Mouse (Mus musculus) forebrain, embryonic 14.5 days (tissue): ENCODE data around the gene Wapl. TPM values are rescaled to one million over a fixed set of nuclear protein-coding genes. Genes with fewer than 3 reads are reported as not detected.
A peak's percentile ranks its signal among the peaks of the same experiment; 100 is the strongest.

Experiments
- ATAC-seq: fragments of 200-750 bp; cut with Nextera tagmentation; 2 replicates; pipeline ENCODE4 v1.8.0; 2017; ENCODE audit warnings: mild to moderate bottlenecking, moderate library complexity
- DNase-seq: peaks from one replicate; pipeline ENCODE4 v3.0.0-alpha.2; 2015; ENCODE audit warnings: low spot score
- H3K27ac ChIP-seq: fragments of 300-500 bp; sonication (generic); 2 replicates; pipeline ENCODE4 v1.5.1; 2014; ENCODE audit warnings: low read depth, mild to moderate bottlenecking, control low read depth, low read length, moderate library complexity
- H3K27me3 ChIP-seq: fragments of 300-500 bp; sonication (generic); replicated peaks from 2 replicates; pipeline ENCODE4 v1.6.1; 2014; ENCODE audit warnings: low read length, control low read depth, mixed read lengths; ENCODE audit not compliant: control insufficient read depth, insufficient read depth
- H3K36me3 ChIP-seq: fragments of 300-500 bp; sonication (generic); 2 replicates; pipeline ENCODE4 v1.6.1; 2014; ENCODE audit warnings: low read length, control low read depth; ENCODE audit not compliant: control insufficient read depth, insufficient read depth
- H3K4me1 ChIP-seq: fragments of 300-500 bp; sonication (generic); 2 replicates; pipeline ENCODE4 v1.6.1; 2014; ENCODE audit warnings: antibody characterized with exemption, low read length, control low read depth; ENCODE audit not compliant: control insufficient read depth, insufficient read depth
- H3K4me2 ChIP-seq: fragments of 300-500 bp; sonication (generic); 2 replicates; pipeline ENCODE4 v1.6.1; 2014; ENCODE audit warnings: mild to moderate bottlenecking, control low read depth, low read length
- H3K4me3 ChIP-seq: fragments of 300-500 bp; sonication (generic); 2 replicates; pipeline ENCODE4 v1.5.1; 2014; ENCODE audit warnings: low read depth, low read length, control low read depth
- H3K9ac ChIP-seq: fragments of 300-500 bp; sonication (generic); 2 replicates; pipeline ENCODE4 v1.6.1; 2014; ENCODE audit warnings: mild to moderate bottlenecking, low read length, control low read depth, moderate library complexity
- H3K9me3 ChIP-seq: fragments of 300-500 bp; sonication (generic); replicated peaks from 2 replicates; pipeline ENCODE4 v1.6.1; 2016; ENCODE audit warnings: low read length, control low read depth, mixed read lengths; ENCODE audit not compliant: control insufficient read depth
- WGBS: fragments of 180-500 bp; shearing (Covaris S2); extraction: QIAGEN DNeasy Blood & Tissue Kit; methylation state at CpG from one replicate; pipeline ENCODE4 v1.1.7; 2014; 5-methylcytosine and 5-hydroxymethylcytosine counted together
- polyA plus RNA-seq: library from polyadenylated mRNA; unstranded; fragments of >200 nt; fragmentation: Nextera tagmentation; extraction: Ambion mirVana; gene quantifications from 2 replicates; pipeline ENCODE4 v1.2.1, GENCODE M21; 2014

Gene Wapl
- polyA plus RNA-seq, 1 experiment from 2014 or later: 20.7 TPM

GRCm38 (mm10) chr14:34773681-34774080 lies 100.0 kb downstream of the Wapl start:
- Histone ChIP-seq H3K4me3 (no peak overlapping the region), H3K4me1 (no peaks in the 10 kb centered on the region), H3K9ac (no peak overlapping the region), H3K27ac (no peak overlapping the region), H3K36me3 (no peaks in the 10 kb centered on the region), H3K4me2 (no peak overlapping the region), H3K9me3 (no peaks in the 10 kb centered on the region), H3K27me3 (no peaks in the 10 kb centered on the region)
- 78% methylated on average over 3 of the region's 3 CpGs for WGBS
- no peak for ATAC-seq
- DNase-seq: no peak

GRCm38 (mm10) chr14:34774231-34774630 lies 100.5 kb downstream of the Wapl start:
- H3K4me3 ChIP-seq: no peak overlapping the region
- WGBS: 85% methylated on average over 6 of the region's 6 CpGs
- DNase-seq (no peak), ATAC-seq (no peak)
- no peaks in the 10 kb centered on the region for H3K9me3 ChIP-seq
- no peaks in the 10 kb centered on the region for H3K27me3 ChIP-seq
- no peak overlapping the region for H3K27ac ChIP-seq
- no peaks in the 10 kb centered on the region for H3K36me3 ChIP-seq
- no peak overlapping the region for H3K9ac ChIP-seq
- no peaks in the 10 kb centered on the region for H3K4me1 ChIP-seq
- no peak overlapping the region for H3K4me2 ChIP-seq

GRCm38 (mm10) chr14:34776719-34777385 lies 103.1 kb downstream of the Wapl start:
- no peak overlapping the region for H3K27ac ChIP-seq
- WGBS: 88% methylated on average over 12 of the region's 12 CpGs
- no peak for ATAC-seq

GRCm38 (mm10) chr14:34777810-34778209 lies 104.1 kb downstream of the Wapl start:
- H3K4me1 ChIP-seq: no peaks in the 10 kb centered on the region
- no peaks in the 10 kb centered on the region for H3K9me3 ChIP-seq
- ATAC-seq (peak; percentile 60), DNase-seq (peak; percentile 83)
- H3K4me3 ChIP-seq: no peak overlapping the region
- H3K36me3 ChIP-seq: no peaks in the 10 kb centered on the region
- no peak overlapping the region for H3K27ac ChIP-seq
- WGBS: 17% methylated on average over 10 of the region's 10 CpGs
- no peak overlapping the region for H3K9ac ChIP-seq
- H3K27me3 ChIP-seq: no peaks in the 10 kb centered on the region
- no peak overlapping the region for H3K4me2 ChIP-seq

More at GRCm38 (mm10) chr14:34776719-34777385, 103.1 kb downstream of the Wapl start:
- H3K4me1 ChIP-seq: no peaks in the 10 kb centered on the region
- DNase-seq: no peak
- H3K9me3 ChIP-seq: no peaks in the 10 kb centered on the region
- no peaks in the 10 kb centered on the region for H3K27me3 ChIP-seq
- H3K9ac ChIP-seq: no peak overlapping the region
- no peak overlapping the region for H3K4me2 ChIP-seq
- H3K4me3 ChIP-seq: no peak overlapping the region
- H3K36me3 ChIP-seq: no peaks in the 10 kb centered on the region

GRCm38 (mm10) chr14:34778760-34779159 lies 105.0 kb downstream of the Wapl start:
- Histone ChIP-seq H3K4me1 (no peaks in the 10 kb centered on the region), H3K27me3 (no peaks in the 10 kb centered on the region), H3K4me2 (no peak overlapping the region), H3K4me3 (no peak overlapping the region), H3K36me3 (no peaks in the 10 kb centered on the region), H3K9me3 (no peaks in the 10 kb centered on the region), H3K9ac (no peak overlapping the region), H3K27ac (no peak overlapping the region)
- 82% methylated on average over 7 of the region's 7 CpGs for WGBS
- no peak for ATAC-seq
- no peak for DNase-seq

- no peak for ATAC-seq
- Histone ChIP-seq H3K4me3 (no peak overlapping the region), H3K27me3 (no peaks in the 10 kb centered on the region), H3K9me3 (no peaks in the 10 kb centered on the region), H3K27ac (no peak overlapping the region), H3K9ac (no peak overlapping the region), H3K4me2 (no peak overlapping the region), H3K36me3 (no peaks in the 10 kb centered on the region), H3K4me1 (no peaks in the 10 kb centered on the region)
- WGBS: 76% methylated on average over 1 of the region's 1 CpGs
- DNase-seq: no peak
These were observed 119.8 kb downstream of the Wapl start for GRCm38 (mm10) chr14:34793406-34794037.

Other genes with a start within 250 kb of the Wapl start
- gene Bmpr1a, start 170.6 kb upstream of the Wapl start, polyA plus RNA-seq: 21.3 and 22.5 TPM in 2 replicates
- gene 9230112D13Rik, start 151.1 kb upstream of the Wapl start, polyA plus RNA-seq: not detected in 2 replicates
- gene Ldb3, start 85.2 kb upstream of the Wapl start, polyA plus RNA-seq: 0.49 and 0.63 TPM in 2 replicates
- gene Opn4, start 73.8 kb upstream of the Wapl start, polyA plus RNA-seq: not detected in 2 replicates
- gene Grid1, start 146.2 kb downstream of the Wapl start, polyA plus RNA-seq: 1.1 and 1.9 TPM in 2 replicates